20 mouse cellular contexts compared by ENCODE assay signal in the genomic region with DNA sequence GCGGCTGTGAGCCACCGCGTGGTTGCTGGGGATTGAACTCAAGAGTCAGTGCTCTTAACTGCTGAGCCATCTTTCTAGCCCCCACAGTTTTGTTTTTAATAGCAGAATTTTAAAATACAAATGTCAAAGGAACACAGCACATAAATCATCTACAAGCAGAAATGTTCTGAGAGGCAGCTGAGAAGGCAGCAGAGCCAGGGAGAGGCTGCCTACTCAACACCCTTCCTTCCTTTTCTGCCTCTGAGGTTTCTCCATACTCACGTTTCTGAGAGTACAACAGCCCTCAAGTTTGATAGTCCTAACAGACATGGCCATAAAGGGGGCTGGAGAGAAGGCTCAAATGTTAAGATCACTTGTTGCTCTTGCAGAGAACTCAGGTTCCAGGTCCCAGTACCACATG. TPM values are rescaled to one million over a fixed set of nuclear protein-coding genes. Genes with fewer than 3 reads are reported as not detected.
A peak's percentile ranks its signal among the peaks of the same experiment; 100 is the strongest.
DNase-seq lines count a peak whose midpoint lies in the region; ATAC-seq lines count a peak whose summit lies in the region.
"Had no signal": no experiment of that assay in that cellular context is flagged by ENCODE, and none has a peak within 500 bp of the region (broad histone marks: within the 10 kb centered on the region; RNA-seq: fewer than 3 reads in every experiment).

No protein-coding gene starts in this region.

- H3K4me3 ChIP-seq in heart, embryonic 10.5 days, result no peak overlapping the region
- no peak overlapping the region for H3K4me3 ChIP-seq in forebrain, embryonic 13.5 days
- H3K4me3 ChIP-seq: embryonic facial prominence, embryonic 10.5 days; embryonic facial prominence, embryonic 12.5 days had no signal

- 86% methylated on average over 4 of the region's 4 CpGs for WGBS in heart, embryonic 10.5 days
- 90% methylated on average over 4 of the region's 4 CpGs for WGBS in forebrain, embryonic 13.5 days

- peaks cover 28% of the 10 kb centered on the region for H3K36me3 ChIP-seq in heart, embryonic 10.5 days
- H3K36me3 ChIP-seq in forebrain, embryonic 13.5 days (ENCODE audit: poor library complexity, severe bottlenecking), result peaks cover 15% of the 10 kb centered on the region

- ATAC-seq in hematopoietic stem cell, adult 5-6 weeks (replicated peaks in 1 of 2; ENCODE audit: insufficient read depth in 1 of 2, low FRiP score in 2 of 2, low TSS enrichment in 1 of 2, low read depth in 1 of 2, poor library complexity in 2 of 2, severe bottlenecking in 2 of 2), result peak; percentile 58 to 71; a peak in 3 of 4 replicates
- ATAC-seq in forebrain, embryonic 13.5 days, result no peak
- ATAC-seq: forebrain, embryonic 14.5 days; forebrain, embryonic 16.5 days had no signal

- no peak overlapping the region for H3K9ac ChIP-seq in forebrain, embryonic 13.5 days
- H3K9ac ChIP-seq: embryonic facial prominence, embryonic 12.5 days had no signal

- no peaks in the 10 kb centered on the region for H3K27me3 ChIP-seq in heart, embryonic 10.5 days (ENCODE audit: insufficient read depth, poor library complexity, severe bottlenecking)
- no peaks in the 10 kb centered on the region for H3K27me3 ChIP-seq in forebrain, embryonic 13.5 days
- H3K27me3 ChIP-seq: embryonic facial prominence, embryonic 12.5 days had no signal

- H3K9me3 ChIP-seq in heart, embryonic 10.5 days, result no peaks in the 10 kb centered on the region
- no peaks in the 10 kb centered on the region for H3K9me3 ChIP-seq in forebrain, embryonic 13.5 days (replicated peaks)
- H3K9me3 ChIP-seq: embryonic facial prominence, embryonic 10.5 days; embryonic facial prominence, embryonic 12.5 days had no signal

- peaks cover 25% of the 10 kb centered on the region for H3K4me1 ChIP-seq in heart, embryonic 10.5 days
- H3K4me1 ChIP-seq in forebrain, embryonic 13.5 days, result peaks cover 41% of the 10 kb centered on the region

- peak; percentile 8 for DNase-seq in heart, adult 11 months
- no peak for DNase-seq in heart, embryonic 10.5 days (ENCODE audit: low spot score)
- peak; percentile 25 for DNase-seq in adipocyte (ENCODE audit: low spot score)
- DNase-seq in brain, adult 2 months (ENCODE audit: low read depth, low spot score), result peak; percentile 56
- DNase-seq in thymus, postnatal 4 days, result no peak
- no peak for DNase-seq in urinary bladder, postnatal 25 days (ENCODE audit: low spot score)
- DNase-seq: adrenal gland, adult 8-10 months; adrenal gland, postnatal 14 days; adrenal gland, postnatal 36 days; cerebellum, adult 11-12 months; cerebellum, adult 2 months; cerebellum, adult 9-10 months; cerebellum, postnatal 10 days; cerebellum, postnatal 25 days had no signal

- no peak overlapping the region for H3K4me2 ChIP-seq in forebrain, embryonic 13.5 days
- H3K4me2 ChIP-seq: embryonic facial prominence, embryonic 12.5 days had no signal

- no peak overlapping the region for H3K27ac ChIP-seq in heart, embryonic 10.5 days
- H3K27ac ChIP-seq in forebrain, embryonic 13.5 days, result no peak overlapping the region
- H3K27ac ChIP-seq: embryonic facial prominence, embryonic 10.5 days; embryonic facial prominence, embryonic 12.5 days had no signal

RNA-seq across cellular contexts. Expression of a gene that starts 59.7 kb away (rescaled TPM):
- polyA plus RNA-seq in heart, embryonic 10.5 days (2016; fragmentation: Nextera tagmentation; extraction: Ambion mirVana), result 268 and 288 TPM in 2 replicates
- total RNA-seq in hematopoietic stem cell, adult 5-6 weeks (2017), result 58.5 and 66.4 TPM in 2 replicates
- 273 and 289 TPM in 2 replicates for polyA plus RNA-seq in forebrain, embryonic 13.5 days (2015; fragmentation: Nextera tagmentation; extraction: Ambion mirVana)

Comparison
In these comparisons a context has a peak if more than half of its experiments do, and no peak if none do; other contexts are left out.
1. DNase-seq: peak in heart, adult 11 months (single experiment), adipocyte (single experiment) and brain, adult 2 months (single experiment); none in heart, embryonic 10.5 days (single experiment), thymus, postnatal 4 days (single experiment) and urinary bladder, postnatal 25 days (single experiment).